Mouse (Mus musculus) stomach, postnatal 0 days (tissue): ENCODE results near the gene Rfx7. TPM values are rescaled to one million over a fixed set of nuclear protein-coding genes. Genes with fewer than 3 reads are reported as not detected.
"Not testable (repeated sequence)": the region's sequence is repeated elsewhere in the genome, so short reads cannot be mapped to it uniquely, and the experiment has no call there.

ENCODE experiments used
- ATAC-seq: fragments of 200-750 bp; cut with Nextera tagmentation; 2 replicates; pipeline ENCODE4 v1.8.0; 2017; ENCODE audit not compliant: low FRiP score, low TSS enrichment
- DNase-seq: peaks from one replicate; pipeline ENCODE4 v3.0.0-alpha.2; 2016; ENCODE audit warnings: low spot score
- H3K27ac ChIP-seq: fragments of 300-500 bp; sonication (generic); replicated peaks from 2 replicates; pipeline ENCODE4 v1.5.1; 2014; ENCODE audit warnings: mild to moderate bottlenecking, control low read depth
- H3K27me3 ChIP-seq: fragments of 300-500 bp; sonication (generic); 2 replicates; pipeline ENCODE4 v1.6.1; 2014; ENCODE audit warnings: low read length; ENCODE audit not compliant: control insufficient read depth, insufficient read depth
- H3K36me3 ChIP-seq: fragments of 300-500 bp; sonication (generic); 2 replicates; pipeline ENCODE4 v1.6.1; 2014; ENCODE audit warnings: low read length, mixed read lengths; ENCODE audit not compliant: control insufficient read depth, insufficient read depth
- H3K4me1 ChIP-seq: fragments of 300-500 bp; sonication (generic); replicated peaks from 2 replicates; pipeline ENCODE4 v1.6.1; 2014; ENCODE audit warnings: antibody characterized with exemption; ENCODE audit not compliant: control insufficient read depth, insufficient read depth
- H3K4me2 ChIP-seq: fragments of 300-500 bp; sonication (generic); replicated peaks from 2 replicates; pipeline ENCODE4 v1.6.1; 2014; ENCODE audit warnings: low read depth, mild to moderate bottlenecking, control low read depth, moderate library complexity
- H3K4me3 ChIP-seq: fragments of 300-500 bp; sonication (generic); 2 replicates; pipeline ENCODE4 v1.5.1; 2014; ENCODE audit warnings: low read depth, low read length, control low read depth
- H3K9ac ChIP-seq: fragments of 300-500 bp; sonication (generic); 2 replicates; pipeline ENCODE4 v1.6.1; 2014; ENCODE audit warnings: mild to moderate bottlenecking, low read length, control low read depth, mixed read lengths
- H3K9me3 ChIP-seq: fragments of 300-500 bp; sonication (generic); 2 replicates; pipeline ENCODE4 v1.6.1; 2016; ENCODE audit warnings: low read length; ENCODE audit not compliant: control insufficient read depth
- CTCF ChIP-seq: IDR thresholded peaks from 2 replicates; pipeline ENCODE4 v1.5.1; 2016; ENCODE audit warnings: antibody characterized with exemption, low read depth, mild to moderate bottlenecking, moderate library complexity
- EP300 ChIP-seq: optimal IDR thresholded peaks from 2 replicates; pipeline ENCODE3; 2016; ENCODE audit warnings: antibody characterized with exemption
- WGBS: fragments of 180-500 bp; shearing (Covaris S2); extraction: QIAGEN DNeasy Blood & Tissue Kit; methylation state at CpG from one replicate; pipeline ENCODE4 v1.1.7; 2014; 5-methylcytosine and 5-hydroxymethylcytosine counted together
- microRNA-seq: library from miRNA; unstranded; fragments of <30 nt; microRNA quantifications from one replicate; pipeline ENCODE4, GENCODE M21; 2016
- polyA plus RNA-seq: library from polyadenylated mRNA; unstranded; fragments of >200 nt; fragmentation: Nextera tagmentation; extraction: Ambion mirVana; gene quantifications from 2 replicates; pipeline ENCODE4 v1.2.1, GENCODE M21; 2015

The Rfx7 gene
- polyA plus RNA-seq, 1 experiment from 2014 or later, result 4.5 TPM

DNA sequence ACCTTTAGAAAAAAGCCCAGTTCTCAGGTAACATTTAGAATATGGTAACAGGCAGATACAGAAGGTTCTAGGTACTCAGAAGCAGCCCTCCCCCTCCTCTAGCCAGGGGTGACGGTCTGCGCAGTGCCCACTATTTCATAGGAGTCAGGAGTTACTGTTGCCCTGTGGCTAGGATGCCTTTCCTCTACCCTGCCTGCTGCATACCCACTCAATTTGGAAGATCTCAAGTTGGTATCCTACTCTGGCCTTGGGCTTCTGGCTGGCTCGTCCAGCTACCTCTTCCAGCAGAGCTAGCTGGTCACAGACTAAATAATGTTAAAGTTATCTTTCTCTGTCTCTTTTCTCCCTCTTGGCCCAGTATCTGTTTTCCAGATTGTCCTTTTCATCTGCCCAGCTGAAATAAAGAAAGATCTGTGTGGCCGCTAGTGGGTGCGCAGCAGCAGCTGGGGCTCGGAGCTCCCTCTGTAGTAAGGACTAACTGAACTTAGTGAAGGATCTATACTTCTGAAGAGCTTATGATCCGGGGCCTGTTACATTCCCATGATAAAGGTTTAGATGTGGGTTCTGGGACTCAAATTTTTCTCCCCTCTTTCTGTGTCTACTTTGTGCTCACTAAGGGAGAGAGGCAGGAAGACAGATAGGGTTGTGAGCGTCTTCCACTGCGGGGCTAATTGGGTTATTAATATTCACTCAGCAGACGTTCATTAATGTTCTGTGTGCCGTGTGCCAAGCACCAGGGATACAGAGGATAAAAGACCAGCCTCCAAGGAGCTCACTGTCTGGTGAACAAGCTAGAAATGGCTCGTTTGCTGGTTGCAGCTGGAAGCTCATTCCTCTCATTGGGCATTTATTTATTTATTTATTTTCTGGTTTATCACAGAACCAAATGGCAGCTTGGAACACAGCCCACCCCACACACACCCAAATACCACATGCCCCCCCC is 132.6 kb downstream of the Rfx7 start:
- no peak for DNase-seq
- ATAC-seq, result no peak

DNA sequence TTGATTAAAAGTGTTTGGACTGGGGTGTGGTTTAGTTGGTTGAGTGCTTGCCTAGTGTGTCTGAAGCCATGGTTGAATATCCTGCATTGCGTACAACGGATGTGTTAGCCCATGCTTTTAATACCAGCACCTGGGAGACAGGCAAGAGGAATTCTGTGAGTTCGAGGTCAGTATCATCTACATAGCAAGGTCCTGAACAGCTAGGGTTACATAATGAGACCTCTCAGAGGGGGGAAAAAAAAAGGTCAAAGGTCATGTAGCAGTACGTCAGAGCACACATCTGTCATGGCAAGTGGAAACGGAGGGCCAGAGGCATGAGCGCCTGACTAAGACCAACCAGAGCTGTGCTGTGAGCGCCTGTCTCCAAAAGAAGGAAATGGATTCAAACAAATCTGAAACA is 133.5 kb downstream of the Rfx7 start:
- 0 out of 2 replicates have a peak overlapping the region, but pooled peaks have one; percentile 24 for H3K27ac ChIP-seq
- WGBS, result 28% methylated on average over 7 of the region's 7 CpGs
- H3K4me3 ChIP-seq, result no peak overlapping the region

More for the DNA sequence above, 132.6 kb downstream of the Rfx7 start:
- peak overlapping the region; percentile 75 for H3K27ac ChIP-seq
- peak overlapping the region; percentile 48 for H3K4me2 ChIP-seq
- H3K4me3 ChIP-seq, result peak overlapping the region; percentile 95
- H3K9ac ChIP-seq, result peak overlapping the region; percentile 52
- no peaks in the 10 kb centered on the region for H3K9me3 ChIP-seq
- 0 out of 2 replicates have a peak, but pooled peaks cover 4% of the 10 kb centered on the region for H3K4me1 ChIP-seq
- TF ChIP-seq CTCF (peak; percentile 58), EP300 (no peak)
- H3K36me3 ChIP-seq, result peaks cover 2% of the 10 kb centered on the region
- no peaks in the 10 kb centered on the region for H3K27me3 ChIP-seq
- 19% methylated on average over 12 of the region's 12 CpGs for WGBS

DNA sequence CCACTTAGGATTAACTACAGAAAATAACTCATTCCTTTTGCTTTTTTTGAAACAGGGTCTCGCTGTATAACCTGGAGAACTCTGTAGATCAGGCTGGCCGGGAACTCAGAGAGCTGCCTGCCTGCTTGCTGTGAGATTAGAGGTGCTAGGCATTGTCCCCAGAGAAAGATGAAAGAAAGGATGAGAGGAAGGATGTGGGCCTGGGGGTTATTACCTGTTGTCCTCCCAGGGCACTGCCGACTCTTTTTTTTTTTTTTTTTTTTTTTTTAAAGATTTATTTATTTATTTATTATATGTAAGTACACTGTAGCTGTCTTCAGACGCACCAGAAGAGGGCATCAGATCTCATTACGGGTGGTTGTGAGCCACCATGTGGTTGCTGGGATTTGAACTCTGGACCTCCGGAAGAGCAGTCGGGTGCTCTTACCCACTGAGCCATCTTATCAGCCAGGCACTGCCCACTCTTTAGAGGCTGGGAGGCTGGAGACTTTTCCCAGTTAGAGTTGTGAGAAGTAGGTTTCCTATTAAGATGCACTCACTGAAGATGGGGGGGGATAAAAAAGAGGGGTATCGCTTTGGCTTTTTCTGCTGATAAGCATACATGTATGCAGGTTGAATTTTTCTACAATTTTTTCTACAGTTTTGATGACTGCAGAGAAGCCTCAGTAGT is 134.4 kb downstream of the Rfx7 start:
- 66% methylated on average over 6 of the region's 8 CpGs for WGBS
- not testable (repeated sequence) for H3K36me3 ChIP-seq, H3K27ac ChIP-seq, H3K4me2 ChIP-seq, H3K9me3 ChIP-seq, H3K4me1 ChIP-seq, H3K4me3 ChIP-seq, DNase-seq, H3K9ac ChIP-seq, H3K27me3 ChIP-seq, ATAC-seq

More for the DNA sequence above, 133.5 kb downstream of the Rfx7 start:
- 0 out of 2 replicates have a peak, but pooled peaks cover 4% of the 10 kb centered on the region for H3K4me1 ChIP-seq
- TF ChIP-seq CTCF (no peak), EP300 (no peak)
- ATAC-seq (no peak), DNase-seq (no peak)
- H3K36me3 ChIP-seq, result peaks cover 2% of the 10 kb centered on the region
- H3K9me3 ChIP-seq, result no peaks in the 10 kb centered on the region
- H3K27me3 ChIP-seq, result no peaks in the 10 kb centered on the region
- H3K9ac ChIP-seq, result no peak overlapping the region
- H3K4me2 ChIP-seq, result peak overlapping the region; percentile 48

DNA sequence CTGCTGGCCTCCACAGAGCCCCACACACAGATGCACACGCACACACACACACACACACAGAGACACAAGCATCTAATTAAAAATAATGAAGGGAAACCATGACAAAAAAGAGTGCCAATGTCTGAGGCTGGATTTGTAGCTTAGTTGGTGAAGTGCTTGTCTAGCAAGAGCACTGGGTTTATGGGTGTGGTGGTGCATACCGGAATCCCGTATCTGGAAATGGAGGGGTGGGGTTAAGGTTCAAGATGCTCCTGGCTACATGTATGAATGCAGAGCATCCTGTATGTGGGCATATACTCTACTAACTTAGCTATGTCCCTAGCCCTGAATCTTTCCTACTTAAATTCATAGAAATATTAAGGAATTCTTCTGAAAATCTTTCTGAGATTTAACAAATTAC is 135.1 kb downstream of the Rfx7 start:
- TF ChIP-seq CTCF (no peak), EP300 (no peak)
- Histone ChIP-seq H3K9me3 (no peaks in the 10 kb centered on the region), H3K9ac (no peak overlapping the region), H3K27ac (no peak overlapping the region), H3K4me1 (0 out of 2 replicates have a peak, but pooled peaks cover 4% of the 10 kb centered on the region), H3K4me2 (no peak overlapping the region), H3K27me3 (no peaks in the 10 kb centered on the region), H3K36me3 (peaks cover 8% of the 10 kb centered on the region), H3K4me3 (no peak overlapping the region)
- ATAC-seq (no peak), DNase-seq (no peak)
- WGBS, result 53% methylated on average over 3 of the region's 3 CpGs

DNA sequence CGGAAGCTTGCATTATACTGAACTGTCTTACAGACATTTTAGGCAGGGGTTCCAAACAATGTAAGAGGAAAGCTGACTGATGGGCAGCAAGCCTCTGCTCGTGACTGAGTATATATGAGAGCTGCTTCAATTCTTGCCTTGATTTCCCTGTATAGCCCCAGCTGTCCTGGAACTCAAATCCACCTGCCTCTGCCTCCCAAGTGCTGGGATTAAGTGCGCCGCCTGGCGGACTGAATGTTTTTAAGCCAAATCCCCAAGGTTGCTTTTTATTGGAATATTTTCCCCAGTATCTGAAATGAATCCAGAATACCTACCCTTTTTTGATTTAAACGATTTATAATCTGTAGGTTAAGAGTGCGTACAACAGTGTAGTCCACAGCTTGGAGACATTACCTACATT is 137.3 kb downstream of the Rfx7 start:
- Histone ChIP-seq H3K4me1 (0 out of 2 replicates have a peak, but pooled peaks cover under 1% of the 10 kb centered on the region), H3K27me3 (no peaks in the 10 kb centered on the region), H3K4me2 (no peak overlapping the region), H3K9ac (no peak overlapping the region), H3K27ac (no peak overlapping the region), H3K4me3 (no peak overlapping the region), H3K9me3 (no peaks in the 10 kb centered on the region), H3K36me3 (peaks cover 15% of the 10 kb centered on the region)
- DNase-seq (no peak), ATAC-seq (no peak)
- WGBS, result 71% methylated on average over 7 of the region's 7 CpGs
- no peak for TF ChIP-seq EP300
- TF ChIP-seq CTCF, result peak; percentile 45

DNA sequence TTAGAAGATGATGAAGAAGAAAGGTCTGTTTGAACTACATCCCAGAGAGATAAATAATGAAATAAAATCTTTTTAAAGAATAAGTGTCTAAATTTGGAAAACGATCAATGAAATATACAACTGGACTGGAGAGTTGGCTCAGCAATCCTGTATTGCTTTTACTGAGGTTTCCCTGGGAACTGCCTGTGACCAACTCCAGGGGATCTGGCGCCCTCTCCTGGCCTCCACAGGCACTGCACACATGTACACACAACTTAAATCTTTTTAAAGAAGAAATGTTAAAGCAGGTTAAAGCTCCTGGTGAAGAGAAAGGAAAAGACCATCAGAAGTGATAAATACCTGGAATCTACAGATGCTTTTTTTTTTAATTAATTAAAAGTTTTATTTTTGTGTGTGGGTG is 140.3 kb downstream of the Rfx7 start:
- ATAC-seq, result no peak; the same call in 1 of the 2 replicates
- peak; percentile 86 for DNase-seq
- peaks cover 26% of the 10 kb centered on the region for H3K36me3 ChIP-seq
- no peak overlapping the region for H3K9ac ChIP-seq
- H3K27me3 ChIP-seq, result no peaks in the 10 kb centered on the region
- no peak overlapping the region for H3K27ac ChIP-seq
- WGBS, result 13% methylated on average over 2 of the region's 2 CpGs
- no peak overlapping the region for H3K4me2 ChIP-seq
- no peaks in the 10 kb centered on the region for H3K4me1 ChIP-seq
- H3K9me3 ChIP-seq, result no peaks in the 10 kb centered on the region
- no peak overlapping the region for H3K4me3 ChIP-seq
- TF ChIP-seq CTCF, result peak; percentile 97
- TF ChIP-seq EP300, result no peak

Small RNA genes within 50 kb of the gene (microRNA-seq; reads per million reads assigned to microRNA genes)
- not detected for gene Gm28010

Other genes starting within 250 kb of the Rfx7 start
- gene Mns1, start 94.2 kb upstream of the Rfx7 start, polyA plus RNA-seq, result 4.0 and 5.0 TPM in 2 replicates
- 9.6 and 10.8 TPM in 2 replicates for gene Tex9, start 40.0 kb upstream of the Rfx7 start, polyA plus RNA-seq
- gene Nedd4, start 130.1 kb downstream of the Rfx7 start, polyA plus RNA-seq, result 175 and 195 TPM in 2 replicates